Mouse (Mus musculus) lung, adult 2 months (tissue): ENCODE results near the gene Zdhhc5. TPM values are rescaled to one million over a fixed set of nuclear protein-coding genes. Genes with fewer than 3 reads are reported as not detected.

Experiments
- DNase-seq: peaks from one replicate; pipeline ENCODE4 v3.0.0; 2022
- H3K4me1 ChIP-seq: fragments of 200-500 bp; 2 replicates; pipeline ENCODE4 v1.6.1; 2011; ENCODE audit warnings: low read length; ENCODE audit not compliant: control insufficient read depth, insufficient read depth
- H3K4me3 ChIP-seq: fragments of 200-500 bp; replicated peaks from 2 replicates; pipeline ENCODE3; 2011; ENCODE audit warnings: low read depth, mild to moderate bottlenecking, control low read depth, low read length; ENCODE audit errors: extremely low read depth
- CTCF ChIP-seq: fragments of 200-500 bp; IDR thresholded peaks from 2 replicates; pipeline ENCODE4 v1.5.1; 2011; ENCODE audit warnings: mild to moderate bottlenecking, low read length, control low read depth; ENCODE audit not compliant: insufficient read depth
- POLR2A ChIP-seq: fragments of 200-500 bp; IDR thresholded peaks from 2 replicates; pipeline ENCODE4 v1.6.1; 2011; ENCODE audit warnings: low read depth, mild to moderate bottlenecking, control low read depth, low read length, borderline replicate concordance; ENCODE audit errors: extremely low read depth
- WGBS: fragments of 180-500 bp; shearing (Covaris S2); methylation state at CpG from one replicate; pipeline ENCODE4 v1.1.7; 2018; 5-methylcytosine and 5-hydroxymethylcytosine counted together
- polyA plus RNA-seq: library from polyadenylated mRNA; depleted of rRNA; stranded (reverse); fragments of >200 nt; gene quantifications from 2 replicates; pipeline ENCODE4 v1.2.3, GENCODE M21; 2012

Gene Zdhhc5
- polyA plus RNA-seq, 1 experiment = 41.4 TPM

DNA sequence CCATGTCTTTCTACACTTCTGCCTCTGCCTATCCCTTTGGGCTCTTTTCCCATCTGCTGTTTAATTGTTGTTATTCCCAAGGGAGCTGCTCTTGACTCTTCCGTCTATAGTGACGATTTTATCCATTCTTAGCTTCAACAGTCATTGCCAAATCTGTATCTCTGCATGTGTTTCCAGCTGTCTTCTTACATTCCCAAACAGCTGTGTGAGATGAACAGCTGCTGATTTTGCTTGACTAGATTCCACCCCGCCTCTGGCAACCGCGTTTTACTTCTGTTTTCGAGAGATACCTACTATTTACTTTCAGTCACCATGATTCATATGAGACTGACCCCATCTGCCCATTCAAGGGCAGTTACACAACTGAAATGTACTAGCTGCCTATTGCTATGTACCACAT, 35.1 kb upstream of the Zdhhc5 start:
- 48% methylated on average over 6 of the region's 6 CpGs for WGBS
- no peak for DNase-seq
- H3K4me1 ChIP-seq = no peaks in the 10 kb centered on the region
- TF ChIP-seq CTCF = no peak
- TF ChIP-seq POLR2A = no peak
- no peak overlapping the region for H3K4me3 ChIP-seq

DNA sequence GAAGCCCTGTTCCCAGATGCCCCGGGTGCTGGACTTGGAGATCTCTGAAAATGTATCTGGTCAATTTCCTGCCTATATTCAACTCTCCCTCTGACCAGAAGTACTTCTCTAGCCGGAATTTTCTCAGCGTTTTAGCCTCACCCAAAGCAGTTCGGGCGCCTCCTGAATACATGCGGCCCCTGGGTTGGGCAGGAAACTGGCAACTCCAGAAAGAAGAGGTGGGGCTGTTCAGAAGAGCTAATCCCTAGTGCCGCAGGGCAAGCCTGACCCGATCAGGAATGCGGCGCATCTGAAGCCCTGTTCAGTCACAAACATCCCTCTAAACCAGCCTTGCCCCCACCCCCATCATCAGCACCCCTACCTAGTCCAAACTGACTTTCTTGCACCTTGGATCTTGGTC, 29.1 kb upstream of the Zdhhc5 start:
- DNase-seq = no peak
- TF ChIP-seq CTCF (no peak), POLR2A (no peak)
- WGBS = 9% methylated on average over 10 of the region's 10 CpGs
- Histone ChIP-seq H3K4me1 (peaks cover 4% of the 10 kb centered on the region; the same call in 1 of the 2 replicates), H3K4me3 (peak overlapping the region; percentile 48)

GRCm38 (mm10) chr2:84743561-84743960, 28.6 kb upstream of the Zdhhc5 start, which contains the start of gene Gm19426:
Gene Gm19426 (minus strand): TSS chr2:84743655.
- Histone ChIP-seq H3K4me1 (peaks cover 4% of the 10 kb centered on the region; the same call in 1 of the 2 replicates), H3K4me3 (peak within 1 kb of the TSS; percentile 48)
- 1% methylated on average over 25 of the region's 25 CpGs for WGBS
- peak; percentile 64 for DNase-seq
- TF ChIP-seq POLR2A (peak; percentile 29; the same call in 1 of the 2 replicates), CTCF (no peak)

GRCm38 (mm10) chr2:84742451-84743283, 27.7 kb upstream of the Zdhhc5 start:
- Histone ChIP-seq H3K4me1 (peaks cover 4% of the 10 kb centered on the region; the same call in 1 of the 2 replicates), H3K4me3 (peak overlapping the region; percentile 48)
- DNase-seq = no peak
- no peak for TF ChIP-seq CTCF
- TF ChIP-seq POLR2A = no peak
- 5% methylated on average over 26 of the region's 26 CpGs for WGBS

DNA sequence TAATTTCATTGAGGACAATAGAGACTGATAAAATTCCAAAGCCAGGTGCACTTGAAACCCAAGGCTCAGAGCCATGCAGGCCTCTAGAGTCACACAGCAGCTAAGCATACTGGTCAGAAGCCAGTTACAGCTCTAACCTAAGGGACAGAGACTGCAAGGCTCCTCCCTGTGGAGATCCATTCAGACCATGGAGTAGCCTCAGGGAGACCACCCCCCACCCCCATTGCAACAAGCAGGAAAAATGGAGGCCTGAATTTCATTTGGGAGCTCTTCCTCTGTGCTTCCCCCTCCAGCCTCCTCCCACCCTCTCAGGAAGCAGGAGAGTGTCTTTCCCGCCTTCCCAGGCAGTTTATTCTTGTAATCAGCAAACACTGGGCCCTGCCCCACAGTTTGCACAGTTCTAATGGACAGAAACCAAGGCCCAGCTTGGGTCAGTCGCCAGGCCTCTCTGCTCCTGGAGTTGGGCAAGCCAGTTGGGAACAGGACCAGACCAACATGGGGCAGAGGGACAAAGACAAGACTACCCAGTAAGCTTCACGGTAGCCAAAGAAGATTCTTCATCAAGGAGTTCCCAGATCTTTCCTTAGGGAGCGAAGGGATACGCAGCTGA, 27.0 kb upstream of the Zdhhc5 start:
- no peak for DNase-seq

DNA sequence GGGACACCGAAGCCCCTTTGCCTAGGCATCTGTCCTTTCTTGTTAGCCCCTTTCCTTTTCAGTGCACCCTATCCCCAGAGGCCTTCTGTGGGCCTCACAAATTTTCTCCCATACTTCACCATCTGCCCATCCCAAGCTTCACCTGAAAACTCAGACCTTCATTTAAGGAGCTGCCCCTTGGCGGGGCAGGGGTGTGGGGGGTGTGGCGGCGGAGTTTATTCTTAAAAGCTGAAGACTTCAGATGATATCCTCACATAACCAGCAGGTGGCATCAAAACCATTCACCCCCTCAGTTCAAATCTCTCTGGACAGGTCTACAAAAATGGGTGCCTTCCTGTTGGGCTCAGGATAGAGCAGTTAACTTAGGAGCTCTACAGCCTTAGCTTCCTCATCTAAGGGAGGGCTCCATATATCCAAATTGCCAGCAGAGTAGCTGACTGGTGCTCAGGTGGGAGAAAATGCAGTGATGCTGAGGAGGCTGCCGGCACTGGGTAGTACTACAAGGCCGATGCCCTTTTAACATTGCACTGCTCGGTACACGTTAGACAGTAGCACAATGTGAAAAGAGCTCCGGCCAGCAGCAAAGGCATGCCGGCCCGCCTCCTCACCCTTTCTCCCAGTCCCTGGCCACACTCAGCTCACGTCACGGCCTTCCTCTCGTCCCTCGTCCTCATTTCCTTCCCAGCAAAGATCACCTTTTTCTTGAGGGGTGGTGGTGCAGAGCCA, 25.8 kb upstream of the Zdhhc5 start:
- no peak for DNase-seq
- Histone ChIP-seq H3K4me3 (no peak overlapping the region), H3K4me1 (peaks cover 4% of the 10 kb centered on the region; the same call in 1 of the 2 replicates)
- TF ChIP-seq POLR2A (no peak), CTCF (no peak)
- WGBS = 61% methylated on average over 15 of the region's 15 CpGs

More for the DNA sequence above, 27.0 kb upstream of the Zdhhc5 start:
- H3K4me1 ChIP-seq = peaks cover 4% of the 10 kb centered on the region; the same call in 1 of the 2 replicates
- TF ChIP-seq POLR2A (peak; percentile 18; the same call in 1 of the 2 replicates), CTCF (no peak)
- WGBS = 18% methylated on average over 5 of the region's 5 CpGs
- peak overlapping the region; percentile 48 for H3K4me3 ChIP-seq

DNA sequence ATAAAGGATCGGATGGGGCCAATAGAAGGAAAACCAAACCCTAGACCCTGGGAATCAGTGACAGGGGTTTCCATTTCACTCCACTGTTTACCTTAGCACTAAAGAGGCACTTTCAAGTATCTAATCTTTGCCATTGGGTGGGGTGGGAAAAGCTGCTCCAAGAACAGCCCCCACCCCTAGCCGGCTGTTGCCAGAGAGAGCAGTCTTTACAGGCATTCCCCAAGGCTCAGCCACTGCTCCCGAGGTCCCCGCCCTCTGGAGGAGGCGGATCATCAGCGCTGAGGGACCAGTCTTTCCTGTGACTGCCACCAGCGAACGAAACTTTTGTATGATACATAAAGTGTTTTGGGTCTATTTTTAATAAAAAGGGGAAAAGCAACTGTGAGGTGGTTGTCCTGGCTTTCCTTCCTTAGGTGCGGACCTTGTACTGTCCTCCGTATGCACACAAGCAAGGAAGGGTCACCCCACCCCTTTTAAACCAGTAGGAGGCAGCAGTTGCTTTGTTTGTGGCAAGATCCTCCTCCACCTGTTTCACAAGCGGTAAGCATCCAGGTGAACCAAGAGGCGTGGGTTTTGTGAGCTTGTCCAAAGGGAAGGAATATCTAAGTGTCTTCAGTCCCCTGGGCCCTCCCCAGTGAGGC, 23.4 kb upstream of the Zdhhc5 start:
- no peak overlapping the region for H3K4me3 ChIP-seq
- WGBS = 3% methylated on average over 12 of the region's 12 CpGs
- TF ChIP-seq POLR2A (no peak), CTCF (peak; percentile 46)
- H3K4me1 ChIP-seq = peaks cover 4% of the 10 kb centered on the region; the same call in 1 of the 2 replicates
- DNase-seq = no peak

DNA sequence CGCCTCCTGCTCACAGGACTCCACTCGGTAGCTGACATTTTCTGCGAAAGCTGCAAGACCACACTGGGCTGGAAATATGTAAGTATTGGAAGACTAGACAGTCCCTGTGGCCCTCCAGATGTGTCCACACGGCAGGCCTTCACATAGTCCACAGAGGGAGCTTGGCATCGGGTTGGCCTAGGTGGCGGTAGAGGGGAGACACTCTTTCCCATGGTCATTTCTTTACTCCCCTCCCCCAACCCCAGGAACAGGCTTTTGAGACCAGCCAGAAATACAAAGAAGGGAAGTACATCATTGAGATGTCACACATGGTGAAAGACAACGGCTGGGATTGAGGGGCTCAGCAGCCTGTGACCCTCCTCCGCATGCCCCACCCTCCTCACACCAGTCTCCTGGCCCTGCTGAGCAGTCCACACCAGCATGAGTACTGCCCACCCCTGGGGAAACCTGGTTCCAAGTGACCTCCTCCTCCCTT, 22.5 kb upstream of the Zdhhc5 start:
- DNase-seq = no peak
- no peak for TF ChIP-seq CTCF
- TF ChIP-seq POLR2A = no peak
- no peak overlapping the region for H3K4me3 ChIP-seq
- WGBS = 11% methylated on average over 8 of the region's 8 CpGs
- H3K4me1 ChIP-seq = peaks cover 2% of the 10 kb centered on the region; the same call in 1 of the 2 replicates
